Mouse (Mus musculus) gastrocnemius, postnatal 10 days (tissue): ENCODE data around the gene Fkbp10. TPM values are rescaled to one million over a fixed set of nuclear protein-coding genes. Genes with fewer than 3 reads are reported as not detected.
A peak's percentile ranks its signal among the peaks of the same experiment; 100 is the strongest.

Experiments used
- DNase-seq: peaks from one replicate; pipeline ENCODE4 v3.0.0; 2021; ENCODE audit warnings: mixed read lengths
- total RNA-seq, 2 experiments: library from RNA; stranded (reverse); gene quantifications; 2 replicates each; pipeline ENCODE4 v1.2.3; 2021

The Fkbp10 gene
- total RNA-seq, 2 experiments from 2014 or later: 46.6 to 65.6 TPM

- DNase-seq: no peak
These were observed 21.0 kb upstream of the Fkbp10 start for GRCm38 (mm10) chr11:100394353-100395074.

- peak; percentile 66 for DNase-seq
These were observed 20.3 kb upstream of the Fkbp10 start for GRCm38 (mm10) chr11:100395200-100395599.

GRCm38 (mm10) chr11:100395861-100396631, 19.5 kb upstream of the Fkbp10 start:
- DNase-seq: no peak

- DNase-seq: no peak
These were observed 18.5 kb upstream of the Fkbp10 start for GRCm38 (mm10) chr11:100396886-100397599.

- peak; percentile 98 for DNase-seq
These were observed 17.7 kb upstream of the Fkbp10 start, which contains the start of gene Jup for GRCm38 (mm10) chr11:100397600-100398389. Jup (minus strand) TSS chr11:100397763.

GRCm38 (mm10) chr11:100398517-100398916, 17.0 kb upstream of the Fkbp10 start:
- DNase-seq: no peak

- DNase-seq: no peak
These were observed 16.2 kb upstream of the Fkbp10 start for GRCm38 (mm10) chr11:100399320-100399719.

GRCm38 (mm10) chr11:100399727-100400538, 15.6 kb upstream of the Fkbp10 start:
- DNase-seq: no peak

GRCm38 (mm10) chr11:100400842-100401241, 14.7 kb upstream of the Fkbp10 start:
- no peak for DNase-seq

- DNase-seq: no peak
These were observed 13.3 kb upstream of the Fkbp10 start for GRCm38 (mm10) chr11:100402240-100402639.

GRCm38 (mm10) chr11:100402682-100403081, 12.8 kb upstream of the Fkbp10 start:
- DNase-seq: no peak

GRCm38 (mm10) chr11:100403445-100404134, 11.9 kb upstream of the Fkbp10 start:
- no peak for DNase-seq

GRCm38 (mm10) chr11:100404456-100405074, 10.9 kb upstream of the Fkbp10 start:
- no peak for DNase-seq

GRCm38 (mm10) chr11:100406273-100406672, 9.2 kb upstream of the Fkbp10 start:
- no peak for DNase-seq

GRCm38 (mm10) chr11:100406995-100407705, 8.3 kb upstream of the Fkbp10 start:
- DNase-seq: no peak

GRCm38 (mm10) chr11:100408076-100408834, 7.2 kb upstream of the Fkbp10 start:
- DNase-seq: peak; percentile 76

- no peak for DNase-seq
These were observed 6.5 kb upstream of the Fkbp10 start for GRCm38 (mm10) chr11:100408835-100409462.

GRCm38 (mm10) chr11:100409686-100410085, 5.8 kb upstream of the Fkbp10 start:
- DNase-seq: no peak
